Mouse (Mus musculus) olfactory bulb, adult 2 months (tissue): ENCODE results near the gene Fancd2. TPM values are rescaled to one million over a fixed set of nuclear protein-coding genes. Genes with fewer than 3 reads are reported as not detected.

Experiments used
- H3K27ac ChIP-seq: fragments of 200-500 bp; 2 replicates; pipeline ENCODE4 v1.5.1; 2012; ENCODE audit warnings: low read depth, low read length; ENCODE audit not compliant: insufficient read depth
- H3K4me1 ChIP-seq: fragments of 200-500 bp; 2 replicates; pipeline ENCODE4 v1.6.1; 2012; ENCODE audit warnings: low read length; ENCODE audit not compliant: control insufficient read depth, insufficient read depth
- H3K4me3 ChIP-seq: fragments of 200-500 bp; 2 replicates; pipeline ENCODE4 v1.5.1; 2012; ENCODE audit warnings: mild to moderate bottlenecking, low read depth, low read length, moderate library complexity; ENCODE audit not compliant: insufficient read depth
- CTCF ChIP-seq: fragments of 200-500 bp; IDR thresholded peaks from 2 replicates; pipeline ENCODE4 v1.5.1; 2012; ENCODE audit warnings: low read depth, mild to moderate bottlenecking, low read length, moderate library complexity; ENCODE audit not compliant: insufficient read depth
- POLR2A ChIP-seq: fragments of 200-500 bp; IDR thresholded peaks from 2 replicates; pipeline ENCODE4 v1.6.1; 2012; ENCODE audit warnings: mild to moderate bottlenecking, low read depth, low read length, moderate library complexity; ENCODE audit not compliant: insufficient read depth
- WGBS: fragments of 180-500 bp; shearing (Covaris S2); methylation state at CpG from one replicate; pipeline ENCODE4 v1.1.7; 2018; 5-methylcytosine and 5-hydroxymethylcytosine counted together
- polyA plus RNA-seq: library from polyadenylated mRNA; stranded (reverse); fragments of >200 nt; gene quantifications from 2 replicates; pipeline ENCODE4 v1.2.4, GENCODE M21; 2012; ENCODE audit warnings: low replicate concordance; ENCODE audit not compliant: missing spikeins, insufficient read depth, insufficient read length

The Fancd2 gene
- polyA plus RNA-seq, 1 experiment = not detected

- H3K4me1 ChIP-seq = no peaks in the 10 kb centered on the region
- no peak overlapping the region for H3K27ac ChIP-seq
- TF ChIP-seq CTCF = no peak
- TF ChIP-seq POLR2A = no peak
- over 99% methylated on average over 3 of the region's 3 CpGs for WGBS
- no peak overlapping the region for H3K4me3 ChIP-seq
Measured at GRCm38 (mm10) chr6:113514600-113514999, 16.9 kb upstream of the Fancd2 start.

- Histone ChIP-seq H3K27ac (no peak overlapping the region; the same call in 1 of the 2 replicates), H3K4me1 (no peaks in the 10 kb centered on the region), H3K4me3 (no peak overlapping the region)
- 95% methylated on average over 8 of the region's 8 CpGs for WGBS
- TF ChIP-seq POLR2A = no peak
- no peak for TF ChIP-seq CTCF
Measured at GRCm38 (mm10) chr6:113517434-113518080, 13.9 kb upstream of the Fancd2 start.

GRCm38 (mm10) chr6:113522310-113522709 lies 9.2 kb upstream of the Fancd2 start:
- TF ChIP-seq CTCF (no peak), POLR2A (no peak)
- 66% methylated on average over 1 of the region's 1 CpGs for WGBS
- H3K4me3 ChIP-seq = no peak overlapping the region
- H3K4me1 ChIP-seq = no peaks in the 10 kb centered on the region
- no peak overlapping the region for H3K27ac ChIP-seq

- H3K4me3 ChIP-seq = no peak overlapping the region
- 75% methylated on average over 8 of the region's 8 CpGs for WGBS
- TF ChIP-seq CTCF (no peak), POLR2A (no peak)
- no peak overlapping the region for H3K27ac ChIP-seq
- no peaks in the 10 kb centered on the region for H3K4me1 ChIP-seq
Measured at GRCm38 (mm10) chr6:113523420-113523819, 8.1 kb upstream of the Fancd2 start.

- WGBS = 3% methylated on average over 7 of the region's 7 CpGs
- no peak overlapping the region for H3K27ac ChIP-seq
- TF ChIP-seq CTCF = no peak
- no peak for TF ChIP-seq POLR2A
- no peaks in the 10 kb centered on the region for H3K4me1 ChIP-seq
- peak overlapping the region; percentile 77 for H3K4me3 ChIP-seq
Measured at GRCm38 (mm10) chr6:113531840-113532404, 440 bp downstream of the Fancd2 start.

- Histone ChIP-seq H3K4me1 (no peaks in the 10 kb centered on the region), H3K27ac (no peak overlapping the region), H3K4me3 (no peak overlapping the region)
- 89% methylated on average over 7 of the region's 7 CpGs for WGBS
- TF ChIP-seq CTCF (no peak), POLR2A (no peak)
Measured at GRCm38 (mm10) chr6:113534886-113535285, 3.4 kb downstream of the Fancd2 start.

GRCm38 (mm10) chr6:113541610-113542009 lies 10.1 kb downstream of the Fancd2 start:
- 89% methylated on average over 6 of the region's 6 CpGs for whole genome bisulfite sequencing
- no peak for TF ChIP-seq POLR2A
- no peak for TF ChIP-seq CTCF
- H3K4me3 ChIP-seq = no peak overlapping the region
- no peak overlapping the region for H3K27ac ChIP-seq
- no peaks in the 10 kb centered on the region for H3K4me1 ChIP-seq

GRCm38 (mm10) chr6:113543906-113544481 lies 12.5 kb downstream of the Fancd2 start:
- TF ChIP-seq POLR2A = no peak
- TF ChIP-seq CTCF = no peak
- Histone ChIP-seq H3K27ac (no peak overlapping the region), H3K4me1 (no peaks in the 10 kb centered on the region), H3K4me3 (no peak overlapping the region)
- WGBS = 91% methylated on average over 12 of the region's 12 CpGs

- TF ChIP-seq CTCF = no peak
- TF ChIP-seq POLR2A = no peak
- H3K27ac ChIP-seq = no peak overlapping the region
- 50% methylated on average over 6 of the region's 6 CpGs for WGBS
- peaks cover 3% of the 10 kb centered on the region; the same call in 1 of the 2 replicates for H3K4me1 ChIP-seq
- H3K4me3 ChIP-seq = no peak overlapping the region
Measured at GRCm38 (mm10) chr6:113559736-113560135, 28.3 kb downstream of the Fancd2 start.

GRCm38 (mm10) chr6:113564557-113564956 lies 33.1 kb downstream of the Fancd2 start:
- 77% methylated on average over 1 of the region's 1 CpGs for WGBS
- TF ChIP-seq CTCF = no peak
- H3K27ac ChIP-seq = no peak overlapping the region
- H3K4me1 ChIP-seq = peaks cover 3% of the 10 kb centered on the region; the same call in 1 of the 2 replicates
- no peak overlapping the region for H3K4me3 ChIP-seq
